Mouse (Mus musculus) C2C12 (cell line): Measurements from ENCODE around the gene Slamf8.

Experiments used
- CTCF ChIP-seq: IDR thresholded peaks from one replicate; pipeline ENCODE4 v1.5.1; 2011; ENCODE audit not compliant: control insufficient read depth, insufficient read depth, insufficient read length
- USF1 ChIP-seq: IDR thresholded peaks from one replicate; pipeline ENCODE4 v1.6.1; 2011; ENCODE audit warnings: low read depth, mild to moderate bottlenecking, control low read depth, moderate library complexity

- TF ChIP-seq CTCF, result no peak
- no peak for TF ChIP-seq USF1
Observed at GRCm38 (mm10) chr1:172638781-172639180, 48.4 kb upstream of the Slamf8 start.
